Mouse (Mus musculus): Measurements from ENCODE around the gene Fam227b. TPM values are rescaled to one million over a fixed set of nuclear protein-coding genes. Genes with fewer than 3 reads are reported as not detected.

The Fam227b gene
- polyA plus RNA-seq (2015; fragmentation: Nextera tagmentation; extraction: Ambion mirVana) = 0.10 TPM in 1 of 2 replicates, not detected in the other

DNA sequence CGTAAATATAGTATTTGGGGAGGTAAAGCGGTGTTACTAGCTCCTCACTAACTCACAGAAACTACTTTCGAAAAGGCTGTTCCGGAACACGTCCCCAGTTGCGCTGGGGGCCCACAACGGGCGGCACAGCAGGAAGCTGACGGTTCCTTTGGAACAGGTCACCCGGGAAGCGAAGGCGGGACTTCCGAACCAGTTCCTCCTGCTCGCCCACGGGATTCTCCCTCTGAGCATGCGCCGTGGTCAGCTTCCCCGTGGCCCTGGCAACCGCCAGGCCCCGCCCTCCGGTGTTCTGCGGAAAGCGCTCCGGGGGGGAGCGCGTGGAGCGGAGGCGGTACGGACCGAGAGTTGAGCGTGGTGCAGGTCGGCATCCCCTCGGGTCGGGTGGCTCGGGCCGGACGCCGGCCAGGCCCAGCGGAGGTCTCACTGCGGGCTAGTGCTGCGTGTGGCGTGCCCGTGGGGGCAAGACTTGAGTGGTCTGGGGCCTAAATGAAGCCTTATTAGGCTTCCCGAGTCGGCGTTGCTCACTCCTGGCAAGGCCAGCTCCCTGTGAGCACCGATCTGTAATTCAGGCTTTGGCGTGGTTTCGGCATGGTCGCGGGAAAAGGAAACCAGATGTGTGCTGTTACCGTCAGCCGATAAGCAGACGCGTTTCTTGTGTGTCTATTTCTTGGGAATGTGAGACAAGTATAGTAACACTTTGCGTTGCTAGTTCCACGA is at the start of gene Fam227b, which contains the start of gene Dtwd1:
Gene Fam227b, minus strand, starts transcription at position 150 of the 717 bp plus-strand sequence.
Gene Dtwd1, plus strand, starts transcription at position 287 of the 717 bp plus-strand sequence.

GRCm38 (mm10) chr2:126034379-126035005 is 117.3 kb downstream of the Fam227b start, which contains the start of gene Fgf7:
Gene Fgf7, plus strand, starts transcription at chr2:126034658.

Other genes starting within 250 kb of the Fam227b start
- gene Fgf7, start 117.3 kb downstream of the Fam227b start, polyA plus RNA-seq (2015; fragmentation: Nextera tagmentation; extraction: Ambion mirVana) = 5.8 and 8.0 TPM in 2 replicates
- 18.3 and 20.1 TPM in 2 replicates for gene Dtwd1, start 137 bp upstream of the Fam227b start, polyA plus RNA-seq (2015; fragmentation: Nextera tagmentation; extraction: Ambion mirVana)
- gene Gm17555, start 63.1 kb upstream of the Fam227b start, polyA plus RNA-seq (2015; fragmentation: Nextera tagmentation; extraction: Ambion mirVana) = not detected in 2 replicates

Data from urinary bladder, postnatal 0 days (tissue).